Mouse (Mus musculus) neutrophil, adult 83 days (primary cell): ENCODE results near the gene Asic4. TPM values are rescaled to one million over a fixed set of nuclear protein-coding genes. Genes with fewer than 3 reads are reported as not detected.

ENCODE experiments used
- total RNA-seq, 2 experiments: library from RNA; stranded (reverse); gene quantifications; one replicate each; pipeline ENCODE4 v1.2.4; 2023

Gene Asic4
- total RNA-seq, result not detected

GRCm38 (mm10) chr1:75450314-75451005, at the start of gene Asic4:
Asic4 (plus strand) TSS chr1:75450436.

GRCm38 (mm10) chr1:75435475-75436328, 14.5 kb upstream of the Asic4 start, which contains the start of gene Gmppa:
Gmppa (plus strand) TSS chr1:75435930.

GRCm38 (mm10) chr1:75478916-75479634, 28.8 kb downstream of the Asic4 start, which contains the start of the genes Chpf and Tmem198:
Chpf (minus strand) TSS chr1:75479307.
Tmem198 (plus strand) TSS chr1:75479532.

GRCm38 (mm10) chr1:75505956-75506831, 56.0 kb downstream of the Asic4 start, which contains the start of gene Obsl1:
Obsl1 (minus strand) TSS chr1:75506452.

GRCm38 (mm10) chr1:75507006-75507405, 56.8 kb downstream of the Asic4 start, which contains the start of gene Inha:
Inha (plus strand) TSS chr1:75507077.

GRCm38 (mm10) chr1:75521321-75522031, 71.2 kb downstream of the Asic4 start, which contains the start of gene Stk11ip:
Stk11ip (plus strand) TSS chr1:75521529.

Other genes with a start within 250 kb of the Asic4 start
- 10 to 100 TPM; 20.6 to 23.3 TPM for gene Glb1l, start 239.6 kb upstream of the Asic4 start, total RNA-seq
- gene Stk16, start 239.6 kb upstream of the Asic4 start, total RNA-seq, result 100 to 1,000 TPM; 136 to 150 TPM
- gene Tuba4a, start 230.6 kb upstream of the Asic4 start, total RNA-seq, result 100 to 1,000 TPM; 408 to 432 TPM
- gene A630095N17Rik, start 218.3 kb upstream of the Asic4 start, total RNA-seq, result not detected
- gene Dnajb2, start 214.0 kb upstream of the Asic4 start, total RNA-seq, result 10 to 100 TPM; 13.0 to 17.9 TPM
- gene Ptprn, start 185.9 kb upstream of the Asic4 start, total RNA-seq, result not detected
- gene Resp18, start 172.0 kb upstream of the Asic4 start, total RNA-seq, result not detected
- gene Dnpep, start 132.4 kb upstream of the Asic4 start, total RNA-seq, result 10 to 100 TPM; 26.2 to 31.6 TPM
- gene Des, start 90.1 kb upstream of the Asic4 start, total RNA-seq, result under 1 TPM; 0.11 to 0.38 TPM
- gene Speg, start 75.1 kb upstream of the Asic4 start, total RNA-seq, result not detected
- gene Gmppa, start 14.5 kb upstream of the Asic4 start, total RNA-seq, result 10 to 100 TPM; 46.4 to 47.9 TPM
- gene Chpf, start 28.9 kb downstream of the Asic4 start, total RNA-seq, result 1 to 10 TPM; 1.2 to 1.5 TPM
- gene Tmem198, start 29.1 kb downstream of the Asic4 start, total RNA-seq, result not detected
- under 1 TPM in 1 of 2 experiments, not detected in 1; 0.24 TPM for gene Obsl1, start 56.0 kb downstream of the Asic4 start, total RNA-seq
- gene Inha, start 56.6 kb downstream of the Asic4 start, total RNA-seq, result not detected
- gene Stk11ip, start 71.1 kb downstream of the Asic4 start, total RNA-seq, result 10 to 100 TPM; 32.4 to 36.6 TPM
- under 1 TPM in 1 of 2 experiments, not detected in 1; 0.13 TPM for gene Slc4a3, start 95.8 kb downstream of the Asic4 start, total RNA-seq